Mouse (Mus musculus): ENCODE measurements around the gene Cerk. TPM values are rescaled to one million over a fixed set of nuclear protein-coding genes. Genes with fewer than 3 reads are reported as not detected.
"Not testable (repeated sequence)": the region's sequence is repeated elsewhere in the genome, so short reads cannot be mapped to it uniquely, and the experiment has no call there.

The Cerk gene
- polyA plus RNA-seq, 1 experiment from 2014 or later: 27.0 TPM

DNA sequence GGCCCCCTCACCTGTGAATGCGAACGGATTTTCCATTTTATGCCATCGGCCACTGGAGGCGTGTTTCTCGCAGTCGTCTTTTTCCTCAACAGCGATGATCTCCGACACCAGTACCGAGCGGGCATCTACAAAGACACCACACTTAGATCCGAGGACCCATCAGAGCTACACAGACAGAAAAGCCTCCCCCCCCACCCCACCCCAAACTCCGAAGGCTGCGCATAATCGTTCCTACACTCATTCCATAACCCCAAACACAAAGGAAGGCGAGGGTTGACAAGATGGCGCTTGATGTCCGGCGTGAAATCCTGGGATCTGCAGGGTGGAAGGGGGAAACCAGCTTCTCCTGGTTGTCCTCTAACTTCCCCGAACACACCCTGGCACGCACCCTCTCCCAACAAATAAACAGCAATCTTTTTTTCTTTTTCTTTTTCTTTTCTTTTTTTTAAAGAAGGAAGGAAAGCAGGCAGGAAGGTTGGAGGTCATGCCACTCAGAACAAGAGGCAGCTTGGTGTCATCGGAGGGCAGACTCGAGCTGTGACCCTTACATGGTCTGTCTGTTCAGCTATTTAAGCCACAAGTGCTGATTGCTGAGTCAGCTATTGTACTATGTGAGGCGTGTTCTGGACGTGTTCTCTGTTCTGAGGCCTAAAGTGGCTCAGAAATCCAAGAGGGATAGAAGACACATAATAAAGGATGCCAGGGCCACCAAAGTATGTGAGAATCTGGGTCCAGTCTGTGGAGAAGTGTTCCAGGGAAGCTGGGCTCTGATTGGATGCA is 19.9 kb downstream of the Cerk start:
- no peaks in the 10 kb centered on the region for H3K27me3 ChIP-seq (ENCODE audit: control insufficient read depth, insufficient read depth, low read length)
- H3K27ac ChIP-seq (ENCODE audit: low read depth, low read length): no peak overlapping the region
- no peaks in the 10 kb centered on the region; the same call in 1 of the 2 replicates for H3K36me3 ChIP-seq (ENCODE audit: control insufficient read depth, insufficient read depth, low read length)
- 94% methylated on average over 24 of the region's 24 CpGs for WGBS
- H3K9me3 ChIP-seq (ENCODE audit: control insufficient read depth, low read length): no peaks in the 10 kb centered on the region
- H3K9ac ChIP-seq (replicated peaks; ENCODE audit: low read depth, low read length): no peak overlapping the region
- no peak overlapping the region for H3K4me2 ChIP-seq (ENCODE audit: low read depth, low read length)
- 0 out of 2 replicates have a peak, but pooled peaks cover 4% of the 10 kb centered on the region for H3K4me1 ChIP-seq (ENCODE audit: control insufficient read depth, insufficient read depth, low read length)
- no peak overlapping the region for H3K4me3 ChIP-seq (ENCODE audit: low read depth, low read length)
- no peak for ATAC-seq (ENCODE audit: low read depth)

DNA sequence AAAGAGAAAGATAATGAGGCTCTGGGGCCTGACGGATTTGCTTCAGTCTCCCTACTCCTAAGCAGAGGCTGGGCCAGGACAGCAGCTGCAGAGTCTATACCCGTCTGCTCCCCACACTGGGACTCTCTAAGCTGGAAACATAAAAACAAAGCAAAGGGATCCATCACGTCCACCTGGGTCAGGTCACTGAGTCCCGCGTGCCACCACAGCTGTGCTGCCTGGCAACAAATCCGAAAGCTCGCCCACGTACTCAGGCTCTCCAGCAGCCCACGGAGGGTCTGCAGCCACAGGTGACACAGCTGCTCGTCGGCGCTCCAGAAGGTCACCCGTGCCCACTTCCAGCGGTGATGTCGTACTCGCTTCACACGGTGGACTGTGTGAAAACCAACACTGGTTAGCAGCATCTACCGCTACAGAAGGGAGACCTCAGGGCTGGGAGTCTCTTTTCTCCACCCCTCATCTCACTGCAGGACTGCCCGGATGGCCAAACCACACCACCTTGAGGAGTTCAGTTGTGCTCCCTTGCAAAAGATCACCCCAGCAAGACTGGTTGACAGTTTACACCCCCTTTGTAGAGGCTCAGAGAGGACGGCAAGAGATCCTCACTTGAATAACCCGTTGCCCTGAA is 21.1 kb downstream of the Cerk start:
- Histone ChIP-seq H3K4me3 (ENCODE audit: low read depth, low read length) (no peak overlapping the region), H3K27ac (ENCODE audit: low read depth, low read length) (no peak overlapping the region), H3K27me3 (ENCODE audit: control insufficient read depth, insufficient read depth, low read length) (no peaks in the 10 kb centered on the region), H3K9ac (replicated peaks; ENCODE audit: low read depth, low read length) (no peak overlapping the region), H3K9me3 (ENCODE audit: control insufficient read depth, low read length) (no peaks in the 10 kb centered on the region), H3K4me2 (ENCODE audit: low read depth, low read length) (no peak overlapping the region), H3K36me3 (ENCODE audit: control insufficient read depth, insufficient read depth, low read length) (no peaks in the 10 kb centered on the region; the same call in 1 of the 2 replicates), H3K4me1 (ENCODE audit: control insufficient read depth, insufficient read depth, low read length) (0 out of 2 replicates have a peak, but pooled peaks cover 2% of the 10 kb centered on the region)
- 75% methylated on average over 21 of the region's 21 CpGs for WGBS
- ATAC-seq (ENCODE audit: low read depth): no peak

DNA sequence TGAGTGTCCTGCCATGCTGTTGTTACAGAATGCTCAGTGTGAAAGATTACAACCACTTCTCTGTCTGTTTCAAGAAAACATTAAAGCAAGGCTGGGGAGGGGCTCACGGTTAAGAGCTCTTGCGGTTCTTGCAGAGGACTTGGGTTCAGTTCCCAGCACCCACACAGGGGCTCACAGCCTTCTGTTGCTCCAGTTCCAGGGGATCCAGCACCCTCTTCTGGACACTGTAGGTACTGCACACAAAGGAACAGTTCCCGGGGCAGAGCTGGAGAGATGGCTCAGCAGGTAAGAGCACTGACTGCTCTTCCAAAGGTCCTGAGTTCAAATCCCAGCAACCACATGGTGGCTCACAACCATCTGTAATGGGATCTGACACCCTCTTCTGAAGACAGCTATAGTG is 24.1 kb downstream of the Cerk start:
- not testable (repeated sequence) for ATAC-seq (ENCODE audit: low read depth); H3K4me2 ChIP-seq (ENCODE audit: low read depth, low read length); H3K9me3 ChIP-seq (ENCODE audit: control insufficient read depth, low read length); H3K4me3 ChIP-seq (ENCODE audit: low read depth, low read length); H3K27me3 ChIP-seq (ENCODE audit: control insufficient read depth, insufficient read depth, low read length); H3K27ac ChIP-seq (ENCODE audit: low read depth, low read length); H3K4me1 ChIP-seq (ENCODE audit: control insufficient read depth, insufficient read depth, low read length); H3K9ac ChIP-seq (replicated peaks; ENCODE audit: low read depth, low read length); H3K36me3 ChIP-seq (ENCODE audit: control insufficient read depth, insufficient read depth, low read length)
- 99% methylated on average over 3 of the region's 3 CpGs for WGBS

DNA sequence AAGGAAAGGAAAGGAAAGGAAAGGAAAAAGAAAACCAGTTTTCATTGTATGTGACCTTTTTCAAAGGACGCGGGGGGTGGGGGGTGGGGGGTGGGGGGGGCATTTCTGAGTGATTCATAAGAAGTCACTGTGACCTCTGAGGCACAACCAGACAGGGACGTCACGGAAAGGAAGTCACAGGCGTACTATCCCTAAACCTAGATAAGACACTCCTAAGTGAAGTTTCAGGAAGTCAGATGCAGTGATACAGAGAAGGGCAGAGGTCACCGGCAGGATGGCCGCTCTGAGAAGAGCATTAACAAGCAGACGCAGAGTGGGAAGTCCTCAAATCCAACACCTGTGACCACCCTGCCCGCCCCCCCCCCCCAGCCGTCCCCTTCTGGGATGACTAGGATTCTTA is 25.0 kb downstream of the Cerk start:
- Histone ChIP-seq H3K9ac (replicated peaks; ENCODE audit: low read depth, low read length) (no peak overlapping the region), H3K4me1 (ENCODE audit: control insufficient read depth, insufficient read depth, low read length) (no peaks in the 10 kb centered on the region), H3K27ac (ENCODE audit: low read depth, low read length) (no peak overlapping the region), H3K4me2 (ENCODE audit: low read depth, low read length) (no peak overlapping the region), H3K36me3 (ENCODE audit: control insufficient read depth, insufficient read depth, low read length) (peaks cover 8% of the 10 kb centered on the region), H3K9me3 (ENCODE audit: control insufficient read depth, low read length) (no peaks in the 10 kb centered on the region), H3K27me3 (ENCODE audit: control insufficient read depth, insufficient read depth, low read length) (no peaks in the 10 kb centered on the region), H3K4me3 (ENCODE audit: low read depth, low read length) (no peak overlapping the region)
- ATAC-seq (ENCODE audit: low read depth): no peak
- WGBS: 90% methylated on average over 10 of the region's 10 CpGs

DNA sequence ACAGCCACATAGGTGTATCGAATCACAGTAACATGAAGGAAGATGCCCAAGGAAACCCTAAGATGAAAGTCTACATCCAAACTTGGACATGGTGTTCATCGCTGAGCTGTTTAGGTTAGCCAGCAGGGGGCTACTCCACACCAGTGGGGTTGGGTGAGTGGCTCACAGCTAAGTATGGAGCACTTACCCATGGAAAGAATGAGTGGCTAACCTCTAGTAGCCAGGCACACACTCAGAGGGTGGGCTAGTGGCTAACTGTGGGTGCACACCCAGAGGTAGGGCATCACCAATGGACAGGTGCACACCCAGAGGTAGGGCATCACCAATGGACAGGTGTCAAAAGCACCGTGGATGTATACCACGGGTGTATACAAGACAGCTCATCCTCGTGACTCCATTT is 26.2 kb downstream of the Cerk start:
- Histone ChIP-seq H3K27me3 (ENCODE audit: control insufficient read depth, insufficient read depth, low read length) (no peaks in the 10 kb centered on the region), H3K4me3 (ENCODE audit: low read depth, low read length) (no peak overlapping the region), H3K9ac (replicated peaks; ENCODE audit: low read depth, low read length) (no peak overlapping the region), H3K9me3 (ENCODE audit: control insufficient read depth, low read length) (no peaks in the 10 kb centered on the region), H3K4me1 (ENCODE audit: control insufficient read depth, insufficient read depth, low read length) (no peaks in the 10 kb centered on the region), H3K4me2 (ENCODE audit: low read depth, low read length) (no peak overlapping the region), H3K36me3 (ENCODE audit: control insufficient read depth, insufficient read depth, low read length) (peaks cover 15% of the 10 kb centered on the region), H3K27ac (ENCODE audit: low read depth, low read length) (no peak overlapping the region)
- WGBS: 97% methylated on average over 5 of the region's 5 CpGs
- no peak for ATAC-seq (ENCODE audit: low read depth)

DNA sequence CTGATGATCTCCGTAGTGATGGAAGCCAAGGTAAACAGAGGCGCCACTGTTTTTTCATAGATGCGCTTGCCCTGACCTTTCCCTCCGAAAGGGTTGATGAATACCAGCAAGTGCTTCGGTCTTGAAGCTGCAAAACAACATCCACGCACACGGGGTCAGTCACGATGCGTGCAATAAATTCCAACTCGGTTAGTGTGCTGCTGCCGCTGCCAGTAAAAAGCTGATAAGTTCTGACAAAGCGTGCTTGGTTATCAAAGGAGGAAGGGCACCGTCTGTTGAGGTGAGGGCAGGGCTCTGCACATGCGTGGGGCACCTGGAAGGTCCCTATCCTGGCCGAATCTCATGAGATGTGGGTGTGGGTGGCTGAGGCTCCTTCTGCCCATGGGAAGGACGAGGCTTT is 26.8 kb downstream of the Cerk start:
- Histone ChIP-seq H3K27ac (ENCODE audit: low read depth, low read length) (no peak overlapping the region), H3K36me3 (ENCODE audit: control insufficient read depth, insufficient read depth, low read length) (peaks cover 21% of the 10 kb centered on the region), H3K4me2 (ENCODE audit: low read depth, low read length) (no peak overlapping the region), H3K9me3 (ENCODE audit: control insufficient read depth, low read length) (no peaks in the 10 kb centered on the region), H3K4me3 (ENCODE audit: low read depth, low read length) (no peak overlapping the region), H3K27me3 (ENCODE audit: control insufficient read depth, insufficient read depth, low read length) (no peaks in the 10 kb centered on the region), H3K9ac (replicated peaks; ENCODE audit: low read depth, low read length) (no peak overlapping the region), H3K4me1 (ENCODE audit: control insufficient read depth, insufficient read depth, low read length) (no peaks in the 10 kb centered on the region)
- no peak for ATAC-seq (ENCODE audit: low read depth)
- 72% methylated on average over 16 of the region's 16 CpGs for WGBS

DNA sequence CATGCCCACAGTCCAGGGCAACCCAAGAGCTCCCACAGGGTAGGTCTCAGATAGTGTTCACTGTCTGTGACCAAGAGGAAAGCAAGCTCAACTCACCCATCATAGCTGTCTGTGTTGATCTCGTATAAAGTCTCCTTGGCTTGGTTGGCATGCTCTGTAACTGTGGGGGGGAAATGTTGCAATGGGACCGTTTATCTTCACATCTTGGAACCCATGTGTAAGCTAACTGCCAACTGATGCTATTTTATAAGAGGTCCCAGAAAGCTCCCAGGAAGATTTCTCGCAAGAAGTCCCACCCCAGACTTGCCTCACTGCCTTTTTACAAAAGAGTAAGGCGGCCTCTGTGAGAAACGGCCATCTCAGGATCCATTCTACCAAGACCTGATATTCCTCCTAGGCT is 29.4 kb downstream of the Cerk start:
- no peaks in the 10 kb centered on the region for H3K9me3 ChIP-seq (ENCODE audit: control insufficient read depth, low read length)
- ATAC-seq (ENCODE audit: low read depth): no peak
- H3K27me3 ChIP-seq (ENCODE audit: control insufficient read depth, insufficient read depth, low read length): no peaks in the 10 kb centered on the region
- H3K4me2 ChIP-seq (ENCODE audit: low read depth, low read length): no peak overlapping the region
- no peak overlapping the region for H3K9ac ChIP-seq (replicated peaks; ENCODE audit: low read depth, low read length)
- WGBS: 79% methylated on average over 5 of the region's 5 CpGs
- no peak overlapping the region for H3K27ac ChIP-seq (ENCODE audit: low read depth, low read length)
- no peak overlapping the region for H3K4me3 ChIP-seq (ENCODE audit: low read depth, low read length)
- H3K4me1 ChIP-seq (ENCODE audit: control insufficient read depth, insufficient read depth, low read length): no peaks in the 10 kb centered on the region
- peaks cover 25% of the 10 kb centered on the region for H3K36me3 ChIP-seq (ENCODE audit: control insufficient read depth, insufficient read depth, low read length)

DNA sequence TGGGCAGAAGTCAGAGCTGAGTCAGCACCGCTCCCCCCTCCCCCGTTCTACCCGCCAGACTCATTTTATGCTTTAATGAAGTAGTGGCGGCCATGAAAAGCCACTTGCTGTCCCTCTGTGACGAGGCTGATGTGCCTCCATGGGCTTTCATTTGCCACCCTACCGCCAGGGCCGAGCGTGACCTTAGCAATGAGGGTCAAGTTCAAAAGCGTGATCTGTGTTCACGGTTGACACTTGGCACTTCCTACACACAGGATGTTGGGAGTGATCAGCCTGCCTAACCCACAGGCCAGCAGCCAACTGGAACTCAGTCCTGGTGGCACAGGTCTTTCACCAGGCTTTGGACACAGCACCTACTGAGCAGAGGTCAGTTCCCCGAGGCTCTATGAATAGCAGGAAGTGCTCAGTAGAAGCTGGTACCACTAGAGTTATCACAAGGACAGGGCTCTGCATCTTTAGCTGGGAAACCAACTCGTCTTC is 32.4 kb downstream of the Cerk start:
- Histone ChIP-seq H3K27me3 (ENCODE audit: control insufficient read depth, insufficient read depth, low read length) (no peaks in the 10 kb centered on the region), H3K36me3 (ENCODE audit: control insufficient read depth, insufficient read depth, low read length) (peaks cover 38% of the 10 kb centered on the region), H3K9me3 (ENCODE audit: control insufficient read depth, low read length) (no peaks in the 10 kb centered on the region), H3K9ac (replicated peaks; ENCODE audit: low read depth, low read length) (no peak overlapping the region), H3K4me3 (ENCODE audit: low read depth, low read length) (no peak overlapping the region), H3K4me2 (ENCODE audit: low read depth, low read length) (no peak overlapping the region), H3K4me1 (ENCODE audit: control insufficient read depth, insufficient read depth, low read length) (no peaks in the 10 kb centered on the region), H3K27ac (ENCODE audit: low read depth, low read length) (no peak overlapping the region)
- WGBS: 85% methylated on average over 12 of the region's 12 CpGs
- no peak for ATAC-seq (ENCODE audit: low read depth)

DNA sequence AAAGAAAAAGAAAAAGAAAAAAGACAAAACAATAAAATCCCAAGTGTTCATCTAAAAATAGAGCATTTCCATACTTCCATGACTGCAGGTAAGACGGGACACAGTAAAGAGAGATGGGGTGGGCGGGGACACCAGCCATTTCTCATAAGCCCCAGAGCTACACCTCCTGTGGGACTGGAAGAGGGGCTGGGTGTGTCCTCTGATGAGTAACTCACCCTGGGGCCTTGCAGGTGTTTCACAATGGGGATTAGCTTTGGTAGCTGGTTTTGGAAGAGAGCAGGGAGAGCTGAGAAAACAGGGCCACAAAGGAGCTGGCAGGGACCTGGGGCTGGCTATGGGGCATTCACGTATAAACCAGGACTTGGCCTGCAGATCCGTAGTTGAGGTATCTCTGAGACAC is 35.3 kb downstream of the Cerk start:
- Histone ChIP-seq H3K27me3 (ENCODE audit: control insufficient read depth, insufficient read depth, low read length) (no peaks in the 10 kb centered on the region), H3K9me3 (ENCODE audit: control insufficient read depth, low read length) (no peaks in the 10 kb centered on the region), H3K9ac (replicated peaks; ENCODE audit: low read depth, low read length) (no peak overlapping the region), H3K36me3 (ENCODE audit: control insufficient read depth, insufficient read depth, low read length) (peaks cover 35% of the 10 kb centered on the region; the same call in 1 of the 2 replicates), H3K27ac (ENCODE audit: low read depth, low read length) (no peak overlapping the region), H3K4me2 (ENCODE audit: low read depth, low read length) (no peak overlapping the region), H3K4me3 (ENCODE audit: low read depth, low read length) (no peak overlapping the region), H3K4me1 (ENCODE audit: control insufficient read depth, insufficient read depth, low read length) (no peaks in the 10 kb centered on the region)
- no peak for ATAC-seq (ENCODE audit: low read depth)
- WGBS: 88% methylated on average over 4 of the region's 4 CpGs

Data from neural tube, embryonic 14.5 days (tissue).